Mouse (Mus musculus) adrenal gland, adult 8-10 months (tissue): ENCODE results near the gene C330021F23Rik. TPM values are rescaled to one million over a fixed set of nuclear protein-coding genes. Genes with fewer than 3 reads are reported as not detected.

ENCODE experiments used
- DNase-seq: peaks from one replicate; pipeline ENCODE4 v3.0.0; 2022
- total RNA-seq, 4 experiments: library from RNA; stranded (reverse); gene quantifications; 2 replicates each; pipeline ENCODE4 v1.2.4; 2022

The C330021F23Rik gene
- total RNA-seq, 4 experiments from 2014 or later = not detected

- no peak for DNase-seq
Measured at GRCm38 (mm10) chr8:3587391-3588257, 19.8 kb downstream of the C330021F23Rik start.

GRCm38 (mm10) chr8:3588258-3588633 is 20.5 kb downstream of the C330021F23Rik start:
- DNase-seq = no peak

GRCm38 (mm10) chr8:3593470-3593869 is 25.7 kb downstream of the C330021F23Rik start:
- DNase-seq = no peak

GRCm38 (mm10) chr8:3594466-3594865 is 26.7 kb downstream of the C330021F23Rik start:
- DNase-seq = no peak

- DNase-seq = no peak
Measured at GRCm38 (mm10) chr8:3598054-3598453, 30.3 kb downstream of the C330021F23Rik start.

GRCm38 (mm10) chr8:3599219-3599618 is 31.4 kb downstream of the C330021F23Rik start:
- no peak for DNase-seq

GRCm38 (mm10) chr8:3600401-3600800 is 32.6 kb downstream of the C330021F23Rik start:
- DNase-seq = no peak

- no peak for DNase-seq
Measured at GRCm38 (mm10) chr8:3603439-3603838, 35.6 kb downstream of the C330021F23Rik start.

- DNase-seq = no peak
Measured at GRCm38 (mm10) chr8:3606593-3606992, 38.8 kb downstream of the C330021F23Rik start.

GRCm38 (mm10) chr8:3607822-3608221 is 40.0 kb downstream of the C330021F23Rik start:
- no peak for DNase-seq

GRCm38 (mm10) chr8:3609046-3609815 is 41.4 kb downstream of the C330021F23Rik start:
- DNase-seq = no peak

GRCm38 (mm10) chr8:3609816-3610150 is 42.0 kb downstream of the C330021F23Rik start:
- DNase-seq = no peak

GRCm38 (mm10) chr8:3621199-3621970 is 53.6 kb downstream of the C330021F23Rik start, which contains the start of the genes Xab2 and Pet100:
Xab2 (minus strand) TSS chr8:3621316.
Pet100 (plus strand) TSS chr8:3621548.
- DNase-seq = peak; percentile 99

GRCm38 (mm10) chr8:3622119-3622518 is 54.3 kb downstream of the C330021F23Rik start:
- DNase-seq = no peak

- DNase-seq = no peak
Measured at GRCm38 (mm10) chr8:3625445-3625844, 57.7 kb downstream of the C330021F23Rik start, which contains the start of gene Pcp2. Pcp2 (minus strand) TSS chr8:3625545.

GRCm38 (mm10) chr8:3626971-3627370 is 59.2 kb downstream of the C330021F23Rik start:
- no peak for DNase-seq

- no peak for DNase-seq
Measured at GRCm38 (mm10) chr8:3628014-3628413, 60.2 kb downstream of the C330021F23Rik start.

GRCm38 (mm10) chr8:3630647-3631477 is 63.1 kb downstream of the C330021F23Rik start, which contains the start of gene Stxbp2:
Stxbp2 (plus strand) TSS chr8:3630955.
- DNase-seq = peak; percentile 61

GRCm38 (mm10) chr8:3631478-3631875 is 63.7 kb downstream of the C330021F23Rik start:
- DNase-seq = no peak
